Mouse (Mus musculus) cortical plate, adult 2 months (tissue): ENCODE measurements around the gene Ate1.

ENCODE experiments used
- CTCF ChIP-seq: fragments of 200-500 bp; IDR thresholded peaks from 2 replicates; pipeline ENCODE4 v1.5.1; 2011; ENCODE audit warnings: mild to moderate bottlenecking, control low read depth, low read length; ENCODE audit not compliant: insufficient read depth; ENCODE audit errors: extremely low read depth
- POLR2A ChIP-seq: fragments of 200-500 bp; IDR thresholded peaks from 2 replicates; pipeline ENCODE4 v1.6.1; 2011; ENCODE audit warnings: mild to moderate bottlenecking, low read length, control low read depth; ENCODE audit not compliant: insufficient read depth; ENCODE audit errors: extremely low read depth

- no peak for TF ChIP-seq CTCF
- no peak for TF ChIP-seq POLR2A
Observed at GRCm38 (mm10) chr7:130403346-130403745, 116.8 kb downstream of the Ate1 start.
